Mouse (Mus musculus): ENCODE results near the gene S100a14.

- TF ChIP-seq CTCF (IDR thresholded peaks at IDR 0.05; ENCODE audit: low read depth, low read length) (no peak), POLR2A (IDR thresholded peaks at IDR 0.05; ENCODE audit: extremely low read depth, insufficient read depth, low read length) (no peak)
Observed at GRCm38 (mm10) chr3:90552231-90552630, 25.6 kb downstream of the S100a14 start.
